In genomic region chr19:11608172-11608571, GRCm38 (mm10) we compare ENCODE assay signal across 9 mouse cellular contexts. TPM values are rescaled to one million over a fixed set of nuclear protein-coding genes. Genes with fewer than 3 reads are reported as not detected.
DNase-seq lines count a peak whose midpoint lies in the region; ATAC-seq and TF ChIP-seq lines count a peak whose summit lies in the region.
"Had no signal": no experiment of that assay in that cellular context is flagged by ENCODE, and none has a peak within 500 bp of the region (broad histone marks: within the 10 kb centered on the region; RNA-seq: fewer than 3 reads in every experiment).

No protein-coding gene starts in this region.

- no peak overlapping the region for H3K27ac ChIP-seq in midbrain, embryonic 10.5 days (replicated peaks)
- H3K27ac ChIP-seq in midbrain, embryonic 13.5 days, result no peak overlapping the region
- no peak overlapping the region for H3K27ac ChIP-seq in hindbrain, embryonic 12.5 days
- no peak overlapping the region for H3K27ac ChIP-seq in liver, postnatal 0 days (ENCODE audit: low read depth)

- no peak overlapping the region for H3K4me2 ChIP-seq in midbrain, embryonic 13.5 days (replicated peaks)
- no peak overlapping the region for H3K4me2 ChIP-seq in hindbrain, embryonic 12.5 days (replicated peaks)
- no peak overlapping the region for H3K4me2 ChIP-seq in liver, postnatal 0 days (ENCODE audit: low read depth, low read length)

- WGBS in midbrain, embryonic 10.5 days, result 21% methylated on average over 1 of the region's 1 CpGs
- WGBS in midbrain, embryonic 13.5 days, result 5% methylated on average over 1 of the region's 1 CpGs
- WGBS in hindbrain, embryonic 12.5 days, result 17% methylated on average over 1 of the region's 1 CpGs
- WGBS in liver, postnatal 0 days (ENCODE audit: insufficient replicate concordance), result 4% methylated on average over 1 of the region's 1 CpGs

- H3K9ac ChIP-seq in midbrain, embryonic 13.5 days (replicated peaks), result no peak overlapping the region
- H3K9ac ChIP-seq in hindbrain, embryonic 12.5 days, result no peak overlapping the region
- no peak overlapping the region for H3K9ac ChIP-seq in liver, postnatal 0 days (replicated peaks)

- no peak for ATAC-seq in midbrain, embryonic 13.5 days
- ATAC-seq in hindbrain, embryonic 12.5 days (ENCODE audit: low FRiP score), result 0 out of 2 replicates have a peak, but pooled peaks have one; percentile 32
- no peak for ATAC-seq in liver, postnatal 0 days

- no peaks in the 10 kb centered on the region for H3K36me3 ChIP-seq in midbrain, embryonic 10.5 days
- no peaks in the 10 kb centered on the region for H3K36me3 ChIP-seq in midbrain, embryonic 13.5 days
- no peaks in the 10 kb centered on the region for H3K36me3 ChIP-seq in hindbrain, embryonic 12.5 days
- no peaks in the 10 kb centered on the region for H3K36me3 ChIP-seq in liver, postnatal 0 days (replicated peaks; ENCODE audit: insufficient read depth, low read length)

- TF ChIP-seq CTCF in liver, postnatal 0 days (IDR thresholded peaks at IDR 0.05; ENCODE audit: low read depth), result peak; percentile 77

- H3K4me3 ChIP-seq in midbrain, embryonic 10.5 days, result no peak overlapping the region
- H3K4me3 ChIP-seq in midbrain, embryonic 13.5 days (replicated peaks), result no peak overlapping the region
- no peak overlapping the region for H3K4me3 ChIP-seq in hindbrain, embryonic 12.5 days
- no peak overlapping the region for H3K4me3 ChIP-seq in liver, postnatal 0 days (ENCODE audit: low read depth, low read length)

- no peaks in the 10 kb centered on the region for H3K9me3 ChIP-seq in midbrain, embryonic 10.5 days (replicated peaks)
- H3K9me3 ChIP-seq in midbrain, embryonic 13.5 days, result no peaks in the 10 kb centered on the region
- no peaks in the 10 kb centered on the region for H3K9me3 ChIP-seq in hindbrain, embryonic 12.5 days (replicated peaks)
- no peaks in the 10 kb centered on the region for H3K9me3 ChIP-seq in liver, postnatal 0 days (ENCODE audit: low read length)

- no peak for TF ChIP-seq EP300 in liver, postnatal 0 days (IDR thresholded peaks at IDR 0.05; ENCODE audit: low read depth)

- H3K27me3 ChIP-seq in midbrain, embryonic 10.5 days (ENCODE audit: low read depth, poor library complexity, severe bottlenecking), result no peaks in the 10 kb centered on the region
- no peaks in the 10 kb centered on the region for H3K27me3 ChIP-seq in midbrain, embryonic 13.5 days
- H3K27me3 ChIP-seq in hindbrain, embryonic 12.5 days, result no peaks in the 10 kb centered on the region
- no peaks in the 10 kb centered on the region for H3K27me3 ChIP-seq in liver, postnatal 0 days (ENCODE audit: insufficient read depth, low read length)

- H3K4me1 ChIP-seq in midbrain, embryonic 10.5 days, result no peaks in the 10 kb centered on the region
- H3K4me1 ChIP-seq in midbrain, embryonic 13.5 days (replicated peaks), result no peaks in the 10 kb centered on the region
- H3K4me1 ChIP-seq in hindbrain, embryonic 12.5 days, result no peaks in the 10 kb centered on the region
- no peaks in the 10 kb centered on the region; the same call in 1 of the 2 replicates for H3K4me1 ChIP-seq in liver, postnatal 0 days (ENCODE audit: insufficient read depth)

- DNase-seq in cerebellum, postnatal 14 days, result peak; percentile 61 to 78
- no peak for DNase-seq in cerebellum, adult 11 months
- peak; percentile 42 for DNase-seq in midbrain, embryonic 10.5 days (ENCODE audit: low spot score)
- peak; percentile 56 for DNase-seq in adrenal gland, postnatal 14 days
- DNase-seq in liver, postnatal 0 days, result peak; percentile 69
- DNase-seq in retina, postnatal 7 days (ENCODE audit: low read depth, low spot score), result peak; percentile 24

RNA-seq across cellular contexts. Expression of gene Ms4a6d, which starts 3.5 kb away (rescaled TPM):
- polyA plus RNA-seq in midbrain, embryonic 10.5 days (2016; fragmentation: Nextera tagmentation; extraction: Ambion mirVana), result 1.4 and 2.5 TPM in 2 replicates
- 2.0 and 2.3 TPM in 2 replicates for polyA plus RNA-seq in midbrain, embryonic 13.5 days (2015; fragmentation: Nextera tagmentation; extraction: Ambion mirVana)
- 2.1 and 2.7 TPM in 2 replicates for total RNA-seq in adrenal gland, postnatal 14 days (2021)
- polyA plus RNA-seq in hindbrain, embryonic 12.5 days (2016; fragmentation: Nextera tagmentation; extraction: Ambion mirVana), result 2.2 and 3.1 TPM in 2 replicates
- 8.8 and 9.0 TPM in 2 replicates for polyA plus RNA-seq in liver, postnatal 0 days (2015; fragmentation: Nextera tagmentation; extraction: Ambion mirVana)

RNA-seq across cellular contexts. Expression of gene Ms4a2, which starts 15.3 kb away (rescaled TPM):
- not detected in 2 replicates for polyA plus RNA-seq in midbrain, embryonic 10.5 days (2016; fragmentation: Nextera tagmentation; extraction: Ambion mirVana)
- not detected in 2 replicates for polyA plus RNA-seq in midbrain, embryonic 13.5 days (2015; fragmentation: Nextera tagmentation; extraction: Ambion mirVana)
- total RNA-seq in adrenal gland, postnatal 14 days (2021), result not detected in 2 replicates
- polyA plus RNA-seq in hindbrain, embryonic 12.5 days (2016; fragmentation: Nextera tagmentation; extraction: Ambion mirVana), result not detected in 2 replicates
- 0.86 and 0.90 TPM in 2 replicates for polyA plus RNA-seq in liver, postnatal 0 days (2015; fragmentation: Nextera tagmentation; extraction: Ambion mirVana)
- polyA plus RNA-seq: heart, embryonic 14.5 days had no signal

RNA-seq across cellular contexts. Expression of gene Ms4a3, which starts 32.5 kb away (rescaled TPM):
- polyA plus RNA-seq in midbrain, embryonic 10.5 days (2016; fragmentation: Nextera tagmentation; extraction: Ambion mirVana), result not detected in 2 replicates
- polyA plus RNA-seq in midbrain, embryonic 13.5 days (2015; fragmentation: Nextera tagmentation; extraction: Ambion mirVana), result not detected in 2 replicates
- total RNA-seq in adrenal gland, postnatal 14 days (2021), result not detected in 2 replicates
- polyA plus RNA-seq in hindbrain, embryonic 12.5 days (2016; fragmentation: Nextera tagmentation; extraction: Ambion mirVana), result 0.25 TPM in 1 of 2 replicates, not detected in the other
- 37.6 and 38.0 TPM in 2 replicates for polyA plus RNA-seq in liver, postnatal 0 days (2015; fragmentation: Nextera tagmentation; extraction: Ambion mirVana)
- polyA plus RNA-seq: heart, embryonic 14.5 days had no signal

RNA-seq across cellular contexts. Expression of gene Oosp2, which starts 52.2 kb away (rescaled TPM):
- not detected in 2 replicates for polyA plus RNA-seq in midbrain, embryonic 10.5 days (2016; fragmentation: Nextera tagmentation; extraction: Ambion mirVana)
- not detected in 2 replicates for polyA plus RNA-seq in midbrain, embryonic 13.5 days (2015; fragmentation: Nextera tagmentation; extraction: Ambion mirVana)
- total RNA-seq in adrenal gland, postnatal 14 days (2021), result not detected in 2 replicates
- polyA plus RNA-seq in hindbrain, embryonic 12.5 days (2016; fragmentation: Nextera tagmentation; extraction: Ambion mirVana), result not detected in 2 replicates
- polyA plus RNA-seq in liver, postnatal 0 days (2015; fragmentation: Nextera tagmentation; extraction: Ambion mirVana), result 0.19 TPM in 1 of 2 replicates, not detected in the other
- polyA plus RNA-seq: heart, embryonic 14.5 days had no signal

Comparison
In these comparisons a context has a peak if more than half of its experiments do, and no peak if none do; other contexts are left out.
1. RNA of gene Ms4a3, which starts 32.5 kb away (polyA plus RNA-seq): 37.6 to 38.0 TPM in liver, postnatal 0 days; 0.25 TPM in hindbrain, embryonic 12.5 days, not detected in midbrain, embryonic 10.5 days and not detected in midbrain, embryonic 13.5 days; every median in the first group is over 10 times any median in the second.